Mouse (Mus musculus) forebrain, embryonic 10.5 days (tissue): ENCODE results near the gene Ate1. TPM values are rescaled to one million over a fixed set of nuclear protein-coding genes. Genes with fewer than 3 reads are reported as not detected.
"Not testable (repeated sequence)": the region's sequence is repeated elsewhere in the genome, so short reads cannot be mapped to it uniquely, and the experiment has no call there.

ENCODE experiments used
- DNase-seq: peaks from one replicate; pipeline ENCODE4 v3.0.0-alpha.2; 2017; ENCODE audit warnings: low spot score; ENCODE audit errors: extremely low spot score
- H3K27ac ChIP-seq: fragments of 300-500 bp; sonication (generic); 2 replicates; pipeline ENCODE4 v1.5.1; 2016; ENCODE audit warnings: mild to moderate bottlenecking
- H3K27me3 ChIP-seq: fragments of 300-500 bp; sonication (generic); 2 replicates; pipeline ENCODE4 v1.6.1; 2016; ENCODE audit warnings: mild to moderate bottlenecking; ENCODE audit not compliant: poor library complexity, severe bottlenecking
- H3K36me3 ChIP-seq: fragments of 300-500 bp; sonication (generic); replicated peaks from 2 replicates; pipeline ENCODE4 v1.6.1; 2016; ENCODE audit warnings: mild to moderate bottlenecking, moderate library complexity
- H3K4me1 ChIP-seq: fragments of 300-500 bp; sonication (generic); 2 replicates; pipeline ENCODE4 v1.6.1; 2016
- H3K4me3 ChIP-seq: fragments of 300-500 bp; sonication (generic); 2 replicates; pipeline ENCODE4 v1.5.1; 2016; ENCODE audit warnings: mild to moderate bottlenecking, moderate library complexity
- H3K9me3 ChIP-seq: fragments of 300-500 bp; sonication (generic); 2 replicates; pipeline ENCODE4 v1.6.1; 2016; ENCODE audit warnings: mild to moderate bottlenecking, moderate library complexity
- WGBS: fragments of 180-500 bp; shearing (Covaris S2); methylation state at CpG from one replicate; pipeline ENCODE4 v1.1.7; 2016; 5-methylcytosine and 5-hydroxymethylcytosine counted together
- polyA plus RNA-seq: library from polyadenylated mRNA; unstranded; fragments of >200 nt; fragmentation: Nextera tagmentation; extraction: Ambion mirVana; gene quantifications from 2 replicates; pipeline ENCODE4 v1.2.1, GENCODE M21; 2016

Gene Ate1
- polyA plus RNA-seq, 1 experiment from 2014 or later = 52.4 TPM

DNA sequence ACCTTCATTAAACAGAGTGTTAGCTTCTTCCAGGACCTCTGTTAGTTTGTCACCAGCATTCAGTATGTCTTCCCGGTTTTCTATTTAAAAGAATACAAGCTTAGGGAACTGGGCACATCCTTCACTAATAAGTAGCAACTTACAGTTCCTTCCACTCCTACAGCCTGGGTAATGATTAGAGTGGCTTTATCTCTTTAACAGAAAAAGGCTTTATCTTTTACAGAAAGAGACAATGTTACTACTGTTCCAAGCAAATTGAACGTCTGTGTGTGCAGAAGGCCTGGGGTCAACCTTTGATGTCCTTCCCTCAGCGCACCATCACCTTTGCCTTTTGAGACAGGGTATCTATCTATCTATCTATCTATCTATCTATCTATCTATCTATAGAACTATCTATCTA, 25.7 kb upstream of the Ate1 start:
- WGBS = 67% methylated on average over 3 of the region's 3 CpGs
- Histone ChIP-seq H3K27ac (peak overlapping the region; percentile 99), H3K9me3 (peaks cover 7% of the 10 kb centered on the region; the same call in 1 of the 2 replicates), H3K36me3 (peaks cover 47% of the 10 kb centered on the region), H3K4me1 (peaks cover 20% of the 10 kb centered on the region), H3K27me3 (no peaks in the 10 kb centered on the region), H3K4me3 (peak overlapping the region; percentile 88)
- no peak for DNase-seq

DNA sequence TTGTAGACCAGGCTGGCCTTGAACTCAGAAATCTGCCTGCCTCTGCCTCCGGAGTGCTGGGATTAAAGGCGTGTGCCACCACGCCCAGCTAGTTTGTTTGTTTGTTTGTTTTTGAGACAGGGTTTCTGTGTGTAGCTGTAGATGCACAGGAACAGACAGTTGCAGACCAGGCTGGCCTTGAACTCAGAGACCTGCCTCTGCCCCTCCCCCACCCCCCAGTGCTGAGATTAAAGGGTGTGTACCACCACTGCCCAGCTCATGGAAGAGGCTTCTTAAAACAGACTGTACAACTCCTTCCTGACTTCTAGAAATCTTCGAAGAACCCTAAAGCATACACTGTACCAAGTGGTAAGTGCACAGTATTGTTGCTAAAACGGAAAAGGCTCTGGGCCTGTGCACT, 25.2 kb upstream of the Ate1 start:
- H3K4me3 ChIP-seq = peak overlapping the region; percentile 88
- H3K4me1 ChIP-seq = peaks cover 20% of the 10 kb centered on the region
- DNase-seq = no peak
- peaks cover 7% of the 10 kb centered on the region; the same call in 1 of the 2 replicates for H3K9me3 ChIP-seq
- peak overlapping the region; percentile 99; the same call in 1 of the 2 replicates for H3K27ac ChIP-seq
- peaks cover 51% of the 10 kb centered on the region for H3K36me3 ChIP-seq
- WGBS = 95% methylated on average over 5 of the region's 5 CpGs
- no peaks in the 10 kb centered on the region for H3K27me3 ChIP-seq

GRCm38 (mm10) chr7:130543181-130543580, 23.0 kb upstream of the Ate1 start:
- H3K4me1 ChIP-seq = peaks cover 20% of the 10 kb centered on the region
- peaks cover 74% of the 10 kb centered on the region for H3K36me3 ChIP-seq
- no peaks in the 10 kb centered on the region for H3K27me3 ChIP-seq
- WGBS = 94% methylated on average over 4 of the region's 4 CpGs
- DNase-seq = no peak
- peaks cover 7% of the 10 kb centered on the region; the same call in 1 of the 2 replicates for H3K9me3 ChIP-seq
- no peak overlapping the region for H3K4me3 ChIP-seq
- H3K27ac ChIP-seq = no peak overlapping the region

GRCm38 (mm10) chr7:130540176-130540575, 20.0 kb upstream of the Ate1 start:
- DNase-seq = no peak
- no peak overlapping the region for H3K4me3 ChIP-seq
- no peaks in the 10 kb centered on the region for H3K27me3 ChIP-seq
- 94% methylated on average over 7 of the region's 7 CpGs for WGBS
- H3K27ac ChIP-seq = no peak overlapping the region
- peaks cover 7% of the 10 kb centered on the region; the same call in 1 of the 2 replicates for H3K9me3 ChIP-seq
- H3K4me1 ChIP-seq = peaks cover 8% of the 10 kb centered on the region
- peaks cover 99% of the 10 kb centered on the region for H3K36me3 ChIP-seq

- Histone ChIP-seq H3K36me3 (peaks cover 97% of the 10 kb centered on the region), H3K27ac (no peak overlapping the region), H3K4me3 (no peak overlapping the region), H3K9me3 (peaks cover under 1% of the 10 kb centered on the region; the same call in 1 of the 2 replicates), H3K27me3 (no peaks in the 10 kb centered on the region), H3K4me1 (peaks cover 5% of the 10 kb centered on the region)
- 94% methylated on average over 4 of the region's 4 CpGs for WGBS
- DNase-seq = no peak
These were observed 16.9 kb upstream of the Ate1 start for GRCm38 (mm10) chr7:130537068-130537467.

- DNase-seq = no peak
- H3K27ac ChIP-seq = no peak overlapping the region
- H3K4me1 ChIP-seq = peaks cover 5% of the 10 kb centered on the region
- H3K27me3 ChIP-seq = no peaks in the 10 kb centered on the region
- no peak overlapping the region for H3K4me3 ChIP-seq
- WGBS = 90% methylated on average over 4 of the region's 4 CpGs
- peaks cover 97% of the 10 kb centered on the region for H3K36me3 ChIP-seq
- no peaks in the 10 kb centered on the region for H3K9me3 ChIP-seq
These were observed 15.0 kb upstream of the Ate1 start for GRCm38 (mm10) chr7:130535174-130535573.

GRCm38 (mm10) chr7:130533316-130534260, 13.4 kb upstream of the Ate1 start:
- Histone ChIP-seq H3K36me3 (peaks cover 97% of the 10 kb centered on the region), H3K4me1 (peaks cover 5% of the 10 kb centered on the region), H3K9me3 (no peaks in the 10 kb centered on the region), H3K27me3 (no peaks in the 10 kb centered on the region), H3K27ac (no peak overlapping the region), H3K4me3 (no peak overlapping the region)
- peak; percentile 87 for DNase-seq
- 59% methylated on average over 24 of the region's 25 CpGs for WGBS

DNA sequence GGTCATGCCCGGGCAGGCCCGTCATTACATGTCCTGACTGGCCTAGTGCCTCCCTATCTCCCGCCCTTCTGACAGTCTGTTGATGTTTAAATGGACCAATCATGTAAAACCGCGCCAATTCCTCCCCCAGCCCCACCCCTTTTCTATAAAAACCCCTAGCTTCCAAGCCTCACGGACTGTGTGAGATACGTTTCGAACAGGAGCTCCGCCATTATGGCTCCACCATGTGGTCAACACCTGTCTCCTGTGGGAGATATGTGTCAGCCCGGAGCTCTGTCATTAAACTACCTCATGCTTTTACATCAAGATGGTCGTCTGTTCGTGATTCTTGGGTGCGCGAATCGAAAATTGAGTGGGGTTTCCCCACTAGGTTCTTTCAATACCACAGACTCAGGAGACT, 11.0 kb upstream of the Ate1 start:
- 96% methylated on average over 15 of the region's 15 CpGs for WGBS
- not testable (repeated sequence) for H3K4me1 ChIP-seq, H3K27me3 ChIP-seq, DNase-seq, H3K4me3 ChIP-seq, H3K9me3 ChIP-seq, H3K27ac ChIP-seq
- peaks cover 78% of the 10 kb centered on the region for H3K36me3 ChIP-seq

GRCm38 (mm10) chr7:130527306-130527705, 7.1 kb upstream of the Ate1 start:
- no peaks in the 10 kb centered on the region for H3K9me3 ChIP-seq
- no peak overlapping the region for H3K4me3 ChIP-seq
- no peak overlapping the region for H3K27ac ChIP-seq
- no peaks in the 10 kb centered on the region for H3K4me1 ChIP-seq
- no peak for DNase-seq
- no peaks in the 10 kb centered on the region for H3K27me3 ChIP-seq
- 92% methylated on average over 9 of the region's 9 CpGs for WGBS
- peaks cover 41% of the 10 kb centered on the region for H3K36me3 ChIP-seq

DNA sequence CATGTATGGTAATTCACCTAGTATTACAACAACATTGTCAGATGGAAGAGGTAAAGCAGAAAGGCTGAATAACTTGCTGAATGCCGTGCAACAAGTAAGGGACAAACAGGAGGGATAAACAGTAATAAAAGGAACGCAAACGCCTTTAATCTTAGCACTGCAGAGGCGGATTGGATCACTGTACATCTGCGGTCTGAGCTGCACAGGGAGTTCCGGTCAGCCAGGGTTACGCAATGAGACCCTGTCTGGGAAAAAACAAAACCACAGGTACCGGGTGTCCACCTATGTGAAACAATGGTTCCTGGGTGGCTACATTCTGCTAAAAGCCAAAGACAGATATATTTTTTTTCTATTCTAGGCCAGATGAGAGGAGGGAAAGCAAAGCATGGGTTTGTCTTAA, 3.3 kb upstream of the Ate1 start:
- no peak overlapping the region for H3K27ac ChIP-seq
- H3K9me3 ChIP-seq = no peaks in the 10 kb centered on the region
- H3K27me3 ChIP-seq = no peaks in the 10 kb centered on the region
- peaks cover 16% of the 10 kb centered on the region for H3K4me1 ChIP-seq
- 0 out of 2 replicates have a peak, but pooled peaks cover 4% of the 10 kb centered on the region for H3K36me3 ChIP-seq
- DNase-seq = no peak
- H3K4me3 ChIP-seq = no peak overlapping the region
- WGBS = 95% methylated on average over 8 of the region's 8 CpGs

GRCm38 (mm10) chr7:130520812-130521422, 748 bp upstream of the Ate1 start:
- H3K27ac ChIP-seq = peak overlapping the region; percentile 99; the same call in 1 of the 2 replicates
- H3K4me3 ChIP-seq = no peak overlapping the region
- H3K4me1 ChIP-seq = peaks cover 25% of the 10 kb centered on the region
- DNase-seq = no peak
- no peaks in the 10 kb centered on the region for H3K9me3 ChIP-seq
- no peaks in the 10 kb centered on the region for H3K27me3 ChIP-seq
- H3K36me3 ChIP-seq = no peaks in the 10 kb centered on the region
- WGBS = 92% methylated on average over 14 of the region's 14 CpGs

GRCm38 (mm10) chr7:130519096-130520048, 797 bp downstream of the Ate1 start:
- H3K4me3 ChIP-seq = peak overlapping the region; percentile 77
- H3K4me1 ChIP-seq = peaks cover 25% of the 10 kb centered on the region
- peak; percentile 97 for DNase-seq
- H3K27me3 ChIP-seq = no peaks in the 10 kb centered on the region
- under 1% methylated on average over 90 of the region's 90 CpGs for WGBS
- peak overlapping the region; percentile 99 for H3K27ac ChIP-seq
- H3K9me3 ChIP-seq = no peaks in the 10 kb centered on the region
- peaks cover 12% of the 10 kb centered on the region for H3K36me3 ChIP-seq
